Comparison of ENCODE assay signal across 17 mouse cellular contexts in the genomic region with DNA sequence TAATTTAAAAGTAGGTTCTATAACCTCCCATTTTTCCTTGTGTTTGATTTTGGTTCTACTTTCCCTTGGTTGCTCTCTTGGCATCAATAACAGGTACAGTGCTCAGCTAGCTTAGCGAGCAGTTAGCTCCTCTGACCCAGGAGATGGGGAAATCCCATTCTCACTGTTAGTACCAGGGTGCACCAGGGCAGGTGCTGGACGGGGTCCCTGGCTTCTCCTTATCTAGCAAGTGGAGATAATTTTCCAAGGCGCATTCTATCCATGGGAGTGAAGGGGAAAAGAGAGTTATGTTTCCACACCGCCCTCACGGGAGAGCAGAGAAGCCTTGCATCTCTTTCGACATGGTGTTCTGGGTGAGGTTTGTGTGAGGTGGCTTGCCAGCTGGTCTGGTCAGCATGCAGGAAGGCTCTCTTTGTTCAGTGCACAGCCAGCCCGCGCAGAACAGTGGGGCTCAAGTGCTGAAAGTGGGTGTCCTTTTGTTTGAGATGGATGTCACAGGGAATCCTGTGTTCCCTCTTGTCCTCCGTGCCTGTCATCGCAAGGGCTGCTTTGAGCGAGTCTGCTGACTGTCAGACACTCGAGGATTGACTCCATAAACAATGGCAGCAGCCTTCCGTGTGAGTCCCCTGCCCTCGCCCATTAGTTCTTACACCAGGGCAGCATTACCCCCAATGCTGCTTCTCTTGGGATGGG.
DNase-seq lines count a peak whose midpoint lies in the region; ATAC-seq lines count a peak whose summit lies in the region.
"Had no signal": no experiment of that assay in that cellular context is flagged by ENCODE, and none has a peak within 500 bp of the region (broad histone marks: within the 10 kb centered on the region; RNA-seq: fewer than 3 reads in every experiment).

No protein-coding gene starts in this region.

- H3K4me3 ChIP-seq in heart, embryonic 11.5 days (ENCODE audit: low read depth, low read length) = no peak overlapping the region
- no peak overlapping the region for H3K4me3 ChIP-seq in neural tube, embryonic 13.5 days
- H3K4me3 ChIP-seq: heart, adult 2 months; limb, embryonic 10.5 days; liver, embryonic 13.5 days had no signal

- WGBS in heart, embryonic 11.5 days (ENCODE audit: insufficient replicate concordance) = 24% methylated on average over 14 of the region's 14 CpGs
- 48% methylated on average over 14 of the region's 14 CpGs for WGBS in neural tube, embryonic 13.5 days

- H3K36me3 ChIP-seq in heart, embryonic 11.5 days (ENCODE audit: control insufficient read depth, insufficient read depth, low read length) = peaks cover 2% of the 10 kb centered on the region; the same call in 1 of the 2 replicates
- peaks cover 18% of the 10 kb centered on the region for H3K36me3 ChIP-seq in neural tube, embryonic 13.5 days
- H3K36me3 ChIP-seq: liver, embryonic 13.5 days had no signal

- H3K4me2 ChIP-seq in heart, embryonic 11.5 days = peak overlapping the region; percentile 43
- H3K4me2 ChIP-seq in neural tube, embryonic 13.5 days = 0 out of 2 replicates have a peak overlapping the region, but pooled peaks have one; percentile 18
- H3K4me2 ChIP-seq: liver, embryonic 13.5 days had no signal

- ATAC-seq in heart, embryonic 11.5 days (replicated peaks; ENCODE audit: insufficient number of reproducible peaks, low FRiP score, low TSS enrichment) = no peak
- no peak for ATAC-seq in neural tube, embryonic 13.5 days (ENCODE audit: low read depth)

- H3K27ac ChIP-seq in heart, embryonic 11.5 days (ENCODE audit: low read depth, low read length) = no peak overlapping the region
- 0 out of 2 replicates have a peak overlapping the region, but pooled peaks have one; percentile 9 for H3K27ac ChIP-seq in neural tube, embryonic 13.5 days (replicated peaks)
- H3K27ac ChIP-seq: heart, adult 2 months; limb, embryonic 10.5 days; liver, embryonic 13.5 days had no signal

- no peak for DNase-seq in heart, postnatal 4 days
- peak; percentile 57 to 73 for DNase-seq in layer of hippocampus, adult 8-10 months (ENCODE audit: low spot score in 2 of 2)
- no peak for DNase-seq in layer of hippocampus, postnatal 14 days (ENCODE audit: low spot score in 2 of 2)
- no peak for DNase-seq in neural tube, embryonic 10.5 days (ENCODE audit: extremely low spot score, low spot score)
- DNase-seq in telencephalon, adult 2 months (ENCODE audit: low read depth, low spot score) = peak; percentile 65
- DNase-seq in gastrocnemius, adult 18-20 months (ENCODE audit: low spot score) = no peak
- DNase-seq: adrenal gland, adult 8-10 months; cerebellum, postnatal 10 days; kidney, adult 18-20 months; kidney, postnatal 36 days; liver, embryonic 13.5 days; lung, postnatal 10 days; thymus, adult 18-20 months had no signal

- H3K9ac ChIP-seq in heart, embryonic 11.5 days (ENCODE audit: low read depth, low read length) = 0 out of 2 replicates have a peak overlapping the region, but pooled peaks have one; percentile 16
- 0 out of 2 replicates have a peak overlapping the region, but pooled peaks have one; percentile 12 for H3K9ac ChIP-seq in neural tube, embryonic 13.5 days
- H3K9ac ChIP-seq: liver, embryonic 13.5 days had no signal

- peaks cover 4% of the 10 kb centered on the region for H3K27me3 ChIP-seq in heart, embryonic 11.5 days (ENCODE audit: control insufficient read depth, insufficient read depth, low read length)
- no peaks in the 10 kb centered on the region for H3K27me3 ChIP-seq in neural tube, embryonic 13.5 days

- H3K9me3 ChIP-seq in heart, embryonic 11.5 days (replicated peaks; ENCODE audit: control insufficient read depth, low read length) = 0 out of 2 replicates have a peak, but pooled peaks cover 2% of the 10 kb centered on the region
- H3K9me3 ChIP-seq in neural tube, embryonic 13.5 days = peaks cover 11% of the 10 kb centered on the region
- H3K9me3 ChIP-seq: limb, embryonic 10.5 days; liver, embryonic 13.5 days had no signal

- peaks cover 16% of the 10 kb centered on the region for H3K4me1 ChIP-seq in heart, embryonic 11.5 days (ENCODE audit: control insufficient read depth, insufficient read depth, low read length)
- H3K4me1 ChIP-seq in neural tube, embryonic 13.5 days (replicated peaks) = peaks cover 68% of the 10 kb centered on the region
- H3K4me1 ChIP-seq: liver, embryonic 13.5 days had no signal

Comparison
In these comparisons a context has a peak if more than half of its experiments do, and no peak if none do; other contexts are left out.
1. DNase-seq: peak in layer of hippocampus, adult 8-10 months (2 of 2) and telencephalon, adult 2 months (single experiment); none in heart, postnatal 4 days (single experiment), layer of hippocampus, postnatal 14 days (0 of 2), neural tube, embryonic 10.5 days (single experiment) and gastrocnemius, adult 18-20 months (single experiment).